Mouse (Mus musculus) MEL (cell line): ENCODE results near the gene Arsb. TPM values are rescaled to one million over a fixed set of nuclear protein-coding genes. Genes with fewer than 3 reads are reported as not detected.

ENCODE experiments used
- DNase-seq: peaks from one replicate; pipeline ENCODE4 v3.0.0; 2011; ENCODE audit warnings: low read depth, low spot score
- H3K27ac ChIP-seq: 2 replicates; pipeline ENCODE4 v1.5.1; 2012; ENCODE audit warnings: low read depth, mild to moderate bottlenecking, control low read depth, low read length, moderate library complexity; ENCODE audit not compliant: control insufficient read depth
- H3K27me3 ChIP-seq, 2 experiments: fragments of 150-350 bp in 1 of 2; sonication (generic) in 1 of 2; 2 replicates each; pipeline ENCODE4 v1.6.1; 2012; ENCODE audit warnings: low read length in 2 of 2, mild to moderate bottlenecking in 2 of 2, improper control_type of control experiment in 1 of 2, moderate library complexity in 1 of 2; ENCODE audit not compliant: insufficient read depth in 2 of 2, control insufficient read depth in 1 of 2
- H3K36me3 ChIP-seq, 2 experiments: 2 replicates each; pipeline ENCODE4 v1.6.1; 2012 to 2014; ENCODE audit warnings: low read length in 2 of 2, improper control_type of control experiment in 1 of 2, inconsistent platforms in 1 of 2, mild to moderate bottlenecking in 1 of 2; ENCODE audit not compliant: insufficient read depth in 2 of 2, control insufficient read depth in 1 of 2
- H3K4me1 ChIP-seq, 2 experiments: fragments of 150-350 bp in 1 of 2; sonication (generic) in 1 of 2; 2 replicates each; pipeline ENCODE4 v1.6.1; 2012; ENCODE audit warnings: low read length in 2 of 2, improper control_type of control experiment in 1 of 2, mild to moderate bottlenecking in 1 of 2; ENCODE audit not compliant: insufficient read depth in 2 of 2, control insufficient read depth in 1 of 2
- H3K4me3 ChIP-seq, 2 experiments: fragments of 150-350 bp in 1 of 2; sonication (generic) in 1 of 2; 2 replicates each; pipeline ENCODE4 v1.5.1; 2012; ENCODE audit warnings: low read depth in 2 of 2, low read length in 2 of 2, mild to moderate bottlenecking in 2 of 2, moderate library complexity in 2 of 2, control low read depth in 1 of 2, improper control_type of control experiment in 1 of 2; ENCODE audit not compliant: control insufficient read depth in 1 of 2, insufficient read depth in 1 of 2
- H3K79me2 ChIP-seq: 2 replicates; pipeline ENCODE4 v1.6.1; 2012; ENCODE audit warnings: mild to moderate bottlenecking, low read length, moderate library complexity; ENCODE audit not compliant: control insufficient read depth, poor library complexity, insufficient read depth
- H3K9ac ChIP-seq: 2 replicates; pipeline ENCODE4 v1.6.1; 2012; ENCODE audit warnings: low read depth, mild to moderate bottlenecking, control low read depth, low read length, moderate library complexity; ENCODE audit not compliant: control insufficient read depth, poor library complexity, severe bottlenecking
- H3K9me3 ChIP-seq: fragments of 150-350 bp; sonication (generic); replicated peaks from 2 replicates; pipeline ENCODE4 v1.6.1; 2012; ENCODE audit warnings: mild to moderate bottlenecking, low read length, improper control_type of control experiment, moderate library complexity; ENCODE audit not compliant: insufficient read depth
- BHLHE40 ChIP-seq: IDR thresholded peaks from 2 replicates; pipeline ENCODE4 v1.6.1; 2012; ENCODE audit warnings: low read depth, mild to moderate bottlenecking, inconsistent platforms, low read length, improper control_type of control experiment, borderline replicate concordance
- CHD2 ChIP-seq: IDR thresholded peaks from 2 replicates; pipeline ENCODE4 v1.6.1; 2011; ENCODE audit warnings: low read length, improper control_type of control experiment
- ELF1 ChIP-seq: IDR thresholded peaks from 2 replicates; pipeline ENCODE4 v1.6.1; 2014; ENCODE audit warnings: low read depth, mild to moderate bottlenecking, inconsistent platforms, low read length, improper control_type of control experiment, moderate library complexity
- GABPA ChIP-seq: IDR thresholded peaks from 2 replicates; pipeline ENCODE4 v1.6.1; 2012; ENCODE audit warnings: low read depth, mild to moderate bottlenecking, inconsistent platforms, low read length, improper control_type of control experiment, moderate library complexity
- GATA1 ChIP-seq: IDR thresholded peaks from 2 replicates; pipeline ENCODE4 v1.6.1; 2011; ENCODE audit warnings: low read depth, low read length, improper control_type of control experiment
- JUND ChIP-seq: IDR thresholded peaks from 2 replicates; pipeline ENCODE4 v1.6.1; 2011; ENCODE audit warnings: low read depth, mild to moderate bottlenecking, improper control_type of control experiment, low read length
- KAT2A ChIP-seq: conservative IDR thresholded peaks from 2 replicates; pipeline ENCODE4 v1.6.1; 2012; ENCODE audit warnings: low read depth, low read length, improper control_type of control experiment, inconsistent platforms
- MAX ChIP-seq: IDR thresholded peaks from 2 replicates; pipeline ENCODE4 v1.6.1; 2011; ENCODE audit warnings: low read length, improper control_type of control experiment
- MAZ ChIP-seq: IDR thresholded peaks from 2 replicates; pipeline ENCODE4 v1.6.1; 2012; ENCODE audit warnings: low read depth, mild to moderate bottlenecking, inconsistent platforms, low read length, improper control_type of control experiment
- MEF2A ChIP-seq: IDR thresholded peaks from 2 replicates; pipeline ENCODE4 v1.6.1; 2014; ENCODE audit warnings: low read depth, mild to moderate bottlenecking, inconsistent platforms, low read length, improper control_type of control experiment; ENCODE audit not compliant: poor library complexity, insufficient replicate concordance, severe bottlenecking; ENCODE audit errors: extremely low read depth
- MXI1 ChIP-seq: IDR thresholded peaks from 2 replicates; pipeline ENCODE4 v1.6.1; 2011; ENCODE audit warnings: mild to moderate bottlenecking, low read depth, low read length, improper control_type of control experiment
- MYB ChIP-seq: IDR thresholded peaks from 2 replicates; pipeline ENCODE4 v1.6.1; 2011; ENCODE audit warnings: mild to moderate bottlenecking, low read depth, low read length, improper control_type of control experiment
- NELFE ChIP-seq: IDR thresholded peaks from 2 replicates; pipeline ENCODE4 v1.6.1; 2011; ENCODE audit warnings: low read depth, low read length, improper control_type of control experiment
- NRF1 ChIP-seq: IDR thresholded peaks from 2 replicates; pipeline ENCODE4 v1.6.1; 2014; ENCODE audit warnings: low read depth, mild to moderate bottlenecking, inconsistent platforms, low read length, improper control_type of control experiment, moderate library complexity; ENCODE audit not compliant: poor library complexity, insufficient read depth, severe bottlenecking
- POLR2AphosphoS2 ChIP-seq: IDR thresholded peaks from 2 replicates; pipeline ENCODE4 v1.6.1; 2011; ENCODE audit warnings: low read length, improper control_type of control experiment
- RAD21 ChIP-seq: IDR thresholded peaks from 2 replicates; pipeline ENCODE4 v1.6.1; 2011; ENCODE audit warnings: mild to moderate bottlenecking, low read depth, low read length, improper control_type of control experiment
- RCOR1 ChIP-seq: IDR thresholded peaks from 2 replicates; pipeline ENCODE4 v1.6.1; 2012; ENCODE audit warnings: low read depth, mild to moderate bottlenecking, inconsistent platforms, low read length, improper control_type of control experiment
- SIN3A ChIP-seq: IDR thresholded peaks from 2 replicates; pipeline ENCODE4 v1.6.1; 2012; ENCODE audit warnings: low read length, improper control_type of control experiment, inconsistent platforms
- TAL1 ChIP-seq: IDR thresholded peaks from 2 replicates; pipeline ENCODE4 v1.6.1; 2012; ENCODE audit warnings: mild to moderate bottlenecking, inconsistent platforms, low read length, moderate library complexity, mixed read lengths
- TBP ChIP-seq: IDR thresholded peaks from 2 replicates; pipeline ENCODE4 v1.8.0; 2011; ENCODE audit warnings: low read depth, low read length, improper control_type of control experiment
- TCF12 ChIP-seq: IDR thresholded peaks from 2 replicates; pipeline ENCODE4 v1.6.1; 2014; ENCODE audit warnings: low read depth, mild to moderate bottlenecking, inconsistent platforms, low read length, improper control_type of control experiment, moderate library complexity
- USF1 ChIP-seq: IDR thresholded peaks from 2 replicates; pipeline ENCODE4 v1.6.1; 2014; ENCODE audit warnings: low read depth, mild to moderate bottlenecking, inconsistent platforms, low read length, improper control_type of control experiment, moderate library complexity
- ZC3H11A ChIP-seq: IDR thresholded peaks from 2 replicates; pipeline ENCODE4 v1.6.1; 2012; ENCODE audit warnings: low read depth, mild to moderate bottlenecking, inconsistent platforms, low read length, improper control_type of control experiment
- ZMIZ1 ChIP-seq: IDR thresholded peaks from 2 replicates; pipeline ENCODE4 v1.6.1; 2012; ENCODE audit warnings: low read depth, mild to moderate bottlenecking, inconsistent platforms, low read length, improper control_type of control experiment, moderate library complexity
- polyA plus RNA-seq, 2 experiments: library from polyadenylated mRNA; stranded (reverse) in 1 of 2; unstranded in 1 of 2; fragments of >175 nt in 1 of 2; fragments of >200 nt in 1 of 2; gene quantifications; 2 replicates each; pipeline versions ENCODE4 v1.2.1 to v1.2.4; 2012; ENCODE audit warnings: low replicate concordance in 2 of 2, low read depth in 1 of 2; ENCODE audit not compliant: insufficient read length in 2 of 2, insufficient read depth in 1 of 2, missing spikeins in 1 of 2
- total RNA-seq: library from RNA; depleted of rRNA; stranded (reverse); fragments of 300-350 nt; gene quantifications from 2 replicates; pipeline ENCODE4 v1.2.3, GENCODE M21; 2012

Gene Arsb
- total and polyA plus RNA-seq, 3 experiments, result 0.04 to 0.07 TPM; not detected in 1

DNA sequence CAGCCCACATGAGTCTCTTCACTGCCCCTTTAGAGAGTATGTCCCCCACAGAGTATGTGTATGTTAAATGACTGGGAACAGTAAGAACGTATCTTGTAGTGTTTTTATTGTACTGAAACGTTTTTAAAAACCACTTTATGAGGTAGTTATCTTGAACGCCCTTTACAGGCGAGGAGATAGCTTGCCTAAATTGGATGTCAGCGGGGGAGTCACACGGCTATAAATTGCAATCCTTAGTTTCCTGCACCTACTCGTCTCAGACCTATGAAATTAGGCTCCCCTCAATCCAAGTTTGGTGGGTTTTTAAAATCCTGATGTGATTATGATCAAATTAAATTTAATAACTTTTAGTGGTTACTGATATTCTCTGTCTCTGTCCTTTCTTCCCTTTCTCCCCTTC, 1.4 kb downstream of the Arsb start (continued):
- TF ChIP-seq BHLHE40, result no peak
- no peak for TF ChIP-seq POLR2AphosphoS2

GRCm38 (mm10) chr13:93773704-93774315, 2.4 kb downstream of the Arsb start:
- Histone ChIP-seq H3K27me3 (no peaks in the 10 kb centered on the region), H3K9ac (no peak overlapping the region), H3K9me3 (no peaks in the 10 kb centered on the region), H3K4me1 (no peaks in the 10 kb centered on the region), H3K4me3 (no peak overlapping the region), H3K27ac (no peak overlapping the region), H3K36me3 (no peaks in the 10 kb centered on the region), H3K79me2 (no peaks in the 10 kb centered on the region)
- no peak for DNase-seq
- TF ChIP-seq CHD2 (no peak), SIN3A (no peak), TCF12 (no peak), RAD21 (no peak), MAZ (no peak), USF1 (no peak), MYB (no peak), GABPA (no peak), GATA1 (no peak), NRF1 (no peak), ZMIZ1 (no peak), MEF2A (no peak), TAL1 (no peak), ELF1 (no peak)

GRCm38 (mm10) chr13:93782823-93783222, 11.4 kb downstream of the Arsb start:
- Histone ChIP-seq H3K36me3 (no peaks in the 10 kb centered on the region), H3K9me3 (no peaks in the 10 kb centered on the region)
- TF ChIP-seq GATA1 (no peak), NELFE (no peak), TCF12 (no peak), MEF2A (no peak), KAT2A (no peak), ZC3H11A (no peak), MXI1 (no peak), MAX (no peak), MYB (no peak), RCOR1 (no peak), TBP (no peak), ZMIZ1 (no peak), JUND (no peak), POLR2AphosphoS2 (no peak)
- TF ChIP-seq, all 39 proteins: peak for 0
- Histone ChIP-seq H3K27ac (no peak overlapping the region), H3K9ac (no peak overlapping the region), H3K27me3 (no peaks in the 10 kb centered on the region), H3K79me2 (no peaks in the 10 kb centered on the region), H3K4me1 (no peaks in the 10 kb centered on the region), H3K4me3 (no peak overlapping the region)
- no peak for DNase-seq
